Mouse (Mus musculus): ENCODE measurements around the gene Prpf6.

The Prpf6 gene

GRCm38 (mm10) chr2:181580131-181580772, 11.4 kb upstream of the Prpf6 start:
- DNase-seq, result peak in 1 of 2 experiments; percentile 3

GRCm38 (mm10) chr2:181581016-181581401, 10.7 kb upstream of the Prpf6 start:
- peak; percentile 81 to 83 for DNase-seq

GRCm38 (mm10) chr2:181581402-181582120, 10.1 kb upstream of the Prpf6 start:
- peak; percentile 85 to 87 for DNase-seq

GRCm38 (mm10) chr2:181582358-181582757, 9.3 kb upstream of the Prpf6 start:
- DNase-seq, result peak in 1 of 2 experiments; percentile 10

- no peak for DNase-seq
These were observed 8.7 kb upstream of the Prpf6 start for GRCm38 (mm10) chr2:181582939-181583338.

- DNase-seq, result no peak
These were observed 8.0 kb upstream of the Prpf6 start for GRCm38 (mm10) chr2:181583460-181584257.

- no peak for DNase-seq
These were observed 7.2 kb upstream of the Prpf6 start, which contains the start of gene Uckl1 for GRCm38 (mm10) chr2:181584411-181584942. Gene Uckl1 (minus strand): TSS chr2:181584892.

GRCm38 (mm10) chr2:181585506-181585905, 6.2 kb upstream of the Prpf6 start:
- no peak for DNase-seq

- DNase-seq, result no peak
These were observed 5.5 kb upstream of the Prpf6 start for GRCm38 (mm10) chr2:181586124-181586523.

- no peak for DNase-seq
These were observed 3.9 kb upstream of the Prpf6 start for GRCm38 (mm10) chr2:181587796-181588195.

GRCm38 (mm10) chr2:181588229-181588780, 3.4 kb upstream of the Prpf6 start:
- no peak for DNase-seq

GRCm38 (mm10) chr2:181589011-181589731, 2.5 kb upstream of the Prpf6 start:
- no peak for DNase-seq

GRCm38 (mm10) chr2:181589732-181590105, 1.9 kb upstream of the Prpf6 start:
- no peak for DNase-seq

- no peak for DNase-seq
These were observed 1.2 kb upstream of the Prpf6 start for GRCm38 (mm10) chr2:181590471-181590870.

- peak; percentile 80 to 87 for DNase-seq
These were observed 768 bp downstream of the Prpf6 start, which contains the start of gene Zfp512b for GRCm38 (mm10) chr2:181592231-181593041. Gene Zfp512b (minus strand): TSS chr2:181592803.

GRCm38 (mm10) chr2:181593042-181593421, 1.4 kb downstream of the Prpf6 start:
- no peak for DNase-seq

GRCm38 (mm10) chr2:181593937-181594336, 2.3 kb downstream of the Prpf6 start:
- DNase-seq, result no peak

GRCm38 (mm10) chr2:181594946-181595696, 3.5 kb downstream of the Prpf6 start:
- peak; percentile 68 for DNase-seq

GRCm38 (mm10) chr2:181596221-181596960, 4.7 kb downstream of the Prpf6 start:
- no peak for DNase-seq

Measured in cerebellum, postnatal 36 days (tissue).